Comparison of ENCODE assay signal across 9 mouse cellular contexts in the genomic region with DNA sequence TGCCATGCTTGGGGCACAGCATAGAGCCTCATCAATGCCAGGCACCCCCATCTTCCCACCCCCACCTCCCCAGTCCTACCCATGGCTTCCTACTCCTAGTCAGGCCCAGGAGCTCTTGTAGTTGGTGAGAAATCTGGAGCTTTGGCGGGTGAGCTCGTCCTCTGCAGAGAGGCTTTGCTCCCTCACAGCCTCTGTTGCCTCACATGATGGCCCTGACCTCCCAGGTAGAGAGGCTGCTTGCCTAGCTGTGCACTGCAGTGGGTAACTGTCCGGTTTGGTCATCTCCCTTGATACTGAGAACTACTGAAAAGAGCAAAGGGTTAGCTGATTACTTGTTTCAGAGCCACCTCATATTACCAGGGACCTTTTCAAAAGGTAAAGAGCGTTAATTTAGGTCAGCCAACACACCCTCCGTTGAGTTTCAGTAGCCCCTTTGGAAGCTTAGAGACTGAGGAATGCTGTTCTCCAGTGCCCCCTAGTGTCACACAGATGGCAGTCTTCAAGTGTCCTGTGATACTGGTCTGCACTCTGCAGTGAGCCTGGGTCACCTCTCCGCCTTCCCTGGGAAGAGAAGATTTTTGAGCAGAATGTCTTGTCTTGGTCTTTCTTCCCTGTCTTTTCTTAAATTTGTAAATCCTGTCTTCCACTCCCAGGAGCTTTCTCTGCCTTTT. TPM values are rescaled to one million over a fixed set of nuclear protein-coding genes. Genes with fewer than 3 reads are reported as not detected.
DNase-seq lines count a peak whose midpoint lies in the region; ATAC-seq lines count a peak whose summit lies in the region.
"Had no signal": no experiment of that assay in that cellular context is flagged by ENCODE, and none has a peak within 500 bp of the region (broad histone marks: within the 10 kb centered on the region; RNA-seq: fewer than 3 reads in every experiment).

No protein-coding gene starts in this region.

- no peak overlapping the region for H3K4me2 ChIP-seq in heart, embryonic 16.5 days (ENCODE audit: low read depth, low read length)
- no peak overlapping the region for H3K4me2 ChIP-seq in liver, embryonic 12.5 days
- H3K4me2 ChIP-seq: limb, embryonic 13.5 days had no signal

- peak; percentile 57 for DNase-seq in gastrocnemius, adult 18-20 months (ENCODE audit: low spot score)
- DNase-seq in gastrocnemius, adult 8-10 months (ENCODE audit: low spot score in 2 of 2) = no peak
- peak; percentile 46 for DNase-seq in CD4-positive helper T cell, adult 2 months (ENCODE audit: low read depth, low spot score)
- peak; percentile 39 for DNase-seq in cerebellum, adult 11 months
- peak; percentile 82 for DNase-seq in retina, postnatal 1 day
- no peak for DNase-seq in left cerebral cortex, postnatal 10 days (ENCODE audit: extremely low spot score in 1 of 2, low spot score in 2 of 2)

- H3K9me3 ChIP-seq in heart, embryonic 16.5 days (replicated peaks; ENCODE audit: control insufficient read depth, low read length) = no peaks in the 10 kb centered on the region
- H3K9me3 ChIP-seq in liver, embryonic 12.5 days (replicated peaks) = no peaks in the 10 kb centered on the region
- H3K9me3 ChIP-seq: limb, embryonic 13.5 days had no signal

- H3K9ac ChIP-seq in heart, embryonic 16.5 days (ENCODE audit: low read length) = no peak overlapping the region
- no peak overlapping the region for H3K9ac ChIP-seq in liver, embryonic 12.5 days
- H3K9ac ChIP-seq: limb, embryonic 13.5 days had no signal

- intact Hi-C loops in left cerebral cortex, postnatal 10 days (cut with DNase I) = loop anchor here (10.0 kb wide), 1 partner anchor 143 kb away; no protein-coding TSS in a partner anchor

- H3K27me3 ChIP-seq in heart, embryonic 16.5 days (ENCODE audit: control insufficient read depth, insufficient read depth, low read length) = no peaks in the 10 kb centered on the region
- no peaks in the 10 kb centered on the region for H3K27me3 ChIP-seq in liver, embryonic 12.5 days (replicated peaks)
- H3K27me3 ChIP-seq: limb, embryonic 13.5 days had no signal

- no peak overlapping the region for H3K4me3 ChIP-seq in heart, embryonic 16.5 days (ENCODE audit: low read length)
- H3K4me3 ChIP-seq in liver, embryonic 12.5 days = no peak overlapping the region
- H3K4me3 ChIP-seq: limb, embryonic 13.5 days had no signal

- WGBS in heart, embryonic 16.5 days = 48% methylated on average over 6 of the region's 6 CpGs
- 56% methylated on average over 6 of the region's 6 CpGs for WGBS in liver, embryonic 12.5 days (ENCODE audit: insufficient replicate concordance)

- peak; percentile 72; the same call in 1 of the 2 replicates for ATAC-seq in heart, embryonic 16.5 days (replicated peaks; ENCODE audit: extremely low read depth, insufficient read depth, low FRiP score)
- peak; percentile 76 for ATAC-seq in liver, embryonic 12.5 days

- 0 out of 2 replicates have a peak, but pooled peaks cover 2% of the 10 kb centered on the region for H3K36me3 ChIP-seq in heart, embryonic 16.5 days (ENCODE audit: control insufficient read depth, insufficient read depth)
- peaks cover 41% of the 10 kb centered on the region for H3K36me3 ChIP-seq in liver, embryonic 12.5 days

- H3K4me1 ChIP-seq in heart, embryonic 16.5 days (ENCODE audit: control insufficient read depth, insufficient read depth, low read length) = peaks cover 21% of the 10 kb centered on the region
- H3K4me1 ChIP-seq in liver, embryonic 12.5 days = peaks cover 70% of the 10 kb centered on the region

- no peak overlapping the region for H3K27ac ChIP-seq in heart, embryonic 16.5 days (ENCODE audit: low read length)
- no peak overlapping the region for H3K27ac ChIP-seq in liver, embryonic 12.5 days
- H3K27ac ChIP-seq: limb, embryonic 13.5 days had no signal

RNA-seq across cellular contexts. Expression of gene Gm20388, which starts 16.9 kb away (rescaled TPM):
- total RNA-seq in gastrocnemius, adult 18-20 months (2021) = 10 to 100 TPM; 10.5 to 12.3 TPM
- 10 to 100 TPM in 1 of 4 experiments, 1 to 10 TPM in 2, not detected in 1; 4.4 to 20.0 (median 7.9) TPM for total RNA-seq in gastrocnemius, adult 8-10 months (2022)
- polyA plus RNA-seq in heart, embryonic 16.5 days (2015; fragmentation: Nextera tagmentation; extraction: Ambion mirVana) = 4.5 and 7.6 TPM in 2 replicates
- not detected in 2 replicates for polyA plus RNA-seq in liver, embryonic 12.5 days (2016; fragmentation: Nextera tagmentation; extraction: Ambion mirVana)
- 1 to 10 TPM; 4.4 to 9.0 TPM for total RNA-seq in left cerebral cortex, postnatal 10 days (2021)

RNA-seq across cellular contexts. Expression of gene Usp10, which starts 17.4 kb away (rescaled TPM):
- total RNA-seq in gastrocnemius, adult 18-20 months (2021) = 10 to 100 TPM; 62.1 to 62.7 TPM
- 10 to 100 TPM; 50.6 to 55.9 (median 53.1) TPM for total RNA-seq in gastrocnemius, adult 8-10 months (2022)
- polyA plus RNA-seq in heart, embryonic 16.5 days (2015; fragmentation: Nextera tagmentation; extraction: Ambion mirVana) = 90.7 and 101 TPM in 2 replicates
- polyA plus RNA-seq in liver, embryonic 12.5 days (2016; fragmentation: Nextera tagmentation; extraction: Ambion mirVana) = 124 and 136 TPM in 2 replicates
- 100 to 1,000 TPM in 1 of 2 experiments, 10 to 100 TPM in 1; 94.5 to 114 TPM for total RNA-seq in left cerebral cortex, postnatal 10 days (2021)

Comparison
In these comparisons a context has a peak if more than half of its experiments do, and no peak if none do; other contexts are left out.
1. DNase-seq: peak in gastrocnemius, adult 18-20 months (single experiment), CD4-positive helper T cell, adult 2 months (single experiment), cerebellum, adult 11 months (single experiment) and retina, postnatal 1 day (single experiment); none in gastrocnemius, adult 8-10 months (0 of 2) and left cerebral cortex, postnatal 10 days (0 of 2).